Mouse (Mus musculus) E14TG2a.4 (cell line): ENCODE results near the gene Grik2.
"Not testable (repeated sequence)": the region's sequence is repeated elsewhere in the genome, so short reads cannot be mapped to it uniquely, and the experiment has no call there.

ENCODE experiments used
- H3K27me3 ChIP-seq: 2 replicates; pipeline ENCODE4 v1.6.1; 2014; ENCODE audit warnings: low read length, control low read depth; ENCODE audit not compliant: insufficient read depth
- H3K36me3 ChIP-seq: 2 replicates; pipeline ENCODE4 v1.6.1; 2014; ENCODE audit warnings: low read length, control low read depth; ENCODE audit not compliant: insufficient read depth
- H3K4me1 ChIP-seq: replicated peaks from 2 replicates; pipeline ENCODE4 v1.6.1; 2014; ENCODE audit warnings: low read depth, low read length, control low read depth
- H3K4me3 ChIP-seq: replicated peaks from 2 replicates; pipeline ENCODE4 v1.5.1; 2014; ENCODE audit warnings: mild to moderate bottlenecking, low read length
- H3K9me3 ChIP-seq: 2 replicates; pipeline ENCODE4 v1.6.1; 2014; ENCODE audit warnings: low read length, control low read depth
- CTCF ChIP-seq: conservative IDR thresholded peaks from 2 replicates; pipeline ENCODE4 v1.5.1; 2014; ENCODE audit warnings: low read length
- NANOG ChIP-seq: IDR thresholded peaks from 2 replicates; pipeline ENCODE4 v1.6.1; 2014; ENCODE audit warnings: borderline replicate concordance, low read length, mixed read lengths
- POU5F1 ChIP-seq: IDR thresholded peaks from 2 replicates; pipeline ENCODE4 v1.6.1; 2014; ENCODE audit warnings: low read length, borderline replicate concordance

Grik2 gene

DNA sequence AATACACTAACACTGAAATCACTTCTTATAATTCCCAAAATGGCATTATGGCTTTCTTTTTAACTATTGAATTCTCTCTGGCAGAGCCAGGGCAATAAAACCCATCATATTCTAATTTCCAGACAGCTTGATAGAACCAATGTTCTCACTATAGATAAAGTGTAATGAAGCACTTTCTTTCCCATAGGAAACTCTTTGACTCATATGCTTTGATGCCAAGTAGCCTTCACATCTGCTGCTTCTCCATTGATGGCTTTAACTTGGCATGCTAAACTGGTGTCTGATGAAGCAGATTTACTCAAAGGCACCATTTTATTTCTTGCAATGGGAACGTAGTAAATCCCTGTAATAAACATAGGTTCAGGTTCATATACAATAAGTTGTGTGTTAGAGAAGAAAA lies 568.5 kb downstream of the Grik2 start:
- Histone ChIP-seq H3K36me3 (no peaks in the 10 kb centered on the region), H3K9me3 (no peaks in the 10 kb centered on the region), H3K27me3 (no peaks in the 10 kb centered on the region), H3K4me1 (no peaks in the 10 kb centered on the region), H3K4me3 (no peak overlapping the region)
- TF ChIP-seq CTCF (no peak), POU5F1 (no peak)

DNA sequence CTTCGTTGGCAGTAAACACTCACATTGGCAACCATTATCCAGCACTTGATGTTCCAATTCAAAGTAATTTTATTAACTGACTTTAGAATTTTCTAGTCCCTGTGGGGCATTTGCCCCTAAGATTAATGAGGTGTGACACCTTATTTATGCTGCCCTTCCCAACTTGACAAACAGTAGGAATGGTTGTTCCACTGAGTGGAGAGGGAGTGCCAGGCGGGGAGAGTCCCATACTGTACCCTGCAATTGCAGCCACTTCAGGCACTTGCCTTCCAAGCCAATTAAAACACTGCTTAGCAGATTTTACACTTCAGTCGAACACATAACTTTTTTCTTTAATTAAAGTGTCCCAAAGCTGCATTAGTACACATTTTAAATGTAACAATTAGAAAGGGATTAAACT lies 568.9 kb downstream of the Grik2 start:
- Histone ChIP-seq H3K9me3 (no peaks in the 10 kb centered on the region), H3K4me1 (no peaks in the 10 kb centered on the region), H3K4me3 (no peak overlapping the region), H3K27me3 (no peaks in the 10 kb centered on the region), H3K36me3 (no peaks in the 10 kb centered on the region)
- TF ChIP-seq CTCF (no peak), NANOG (no peak), POU5F1 (no peak)

DNA sequence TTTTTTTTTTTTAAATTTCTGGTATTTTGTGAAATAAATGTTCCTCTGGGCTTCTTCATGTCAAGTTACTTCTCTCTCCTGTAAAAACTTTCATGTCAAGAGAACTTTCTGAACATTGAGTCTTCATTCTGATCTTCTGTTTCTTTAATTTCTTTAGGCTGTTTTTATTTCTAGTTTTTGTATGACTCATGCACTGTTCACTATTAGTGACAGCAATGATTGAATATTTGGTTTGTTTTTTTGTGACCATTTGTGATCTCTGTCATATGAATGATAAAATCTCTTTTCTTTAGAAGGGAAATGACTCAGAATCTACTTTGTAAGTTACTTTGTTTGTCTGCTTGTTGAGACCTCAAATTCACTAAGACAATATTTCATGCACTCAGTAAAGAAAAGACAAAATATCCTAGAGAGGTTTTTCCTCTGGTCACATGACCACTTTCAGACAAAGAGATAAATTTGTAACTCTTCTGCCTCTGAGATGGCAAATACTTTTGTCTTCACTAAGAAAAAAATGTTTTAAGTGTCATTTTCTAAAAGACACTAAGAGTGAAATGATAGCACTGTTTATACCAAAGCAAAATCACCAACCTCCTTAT lies 596.7 kb downstream of the Grik2 start:
- no peaks in the 10 kb centered on the region for H3K27me3 ChIP-seq
- TF ChIP-seq NANOG = no peak
- no peak for TF ChIP-seq CTCF
- TF ChIP-seq POU5F1 = no peak
- no peak overlapping the region for H3K4me3 ChIP-seq
- H3K9me3 ChIP-seq = no peaks in the 10 kb centered on the region
- no peaks in the 10 kb centered on the region for H3K4me1 ChIP-seq
- no peaks in the 10 kb centered on the region for H3K36me3 ChIP-seq

GRCm38 (mm10) chr10:49191291-49191690 lies 597.3 kb downstream of the Grik2 start:
- TF ChIP-seq POU5F1 = no peak
- no peak for TF ChIP-seq CTCF
- TF ChIP-seq NANOG = no peak
- no peaks in the 10 kb centered on the region for H3K9me3 ChIP-seq
- no peak overlapping the region for H3K4me3 ChIP-seq
- H3K27me3 ChIP-seq = no peaks in the 10 kb centered on the region
- no peaks in the 10 kb centered on the region for H3K36me3 ChIP-seq
- H3K4me1 ChIP-seq = no peaks in the 10 kb centered on the region

- H3K9me3 ChIP-seq = no peaks in the 10 kb centered on the region
- no peaks in the 10 kb centered on the region for H3K4me1 ChIP-seq
- H3K27me3 ChIP-seq = no peaks in the 10 kb centered on the region
- H3K36me3 ChIP-seq = no peaks in the 10 kb centered on the region
- TF ChIP-seq CTCF = no peak
- no peak for TF ChIP-seq NANOG
- TF ChIP-seq POU5F1 = no peak
- H3K4me3 ChIP-seq = no peak overlapping the region
These were observed 634.4 kb downstream of the Grik2 start for GRCm38 (mm10) chr10:49154134-49154533.

- H3K4me1 ChIP-seq, H3K9me3 ChIP-seq, H3K27me3 ChIP-seq, H3K4me3 ChIP-seq, H3K36me3 ChIP-seq: not testable (repeated sequence)
These were observed 637.1 kb downstream of the Grik2 start for GRCm38 (mm10) chr10:49151496-49151895.

- TF ChIP-seq CTCF = no peak
- TF ChIP-seq POU5F1 = no peak
- TF ChIP-seq NANOG = no peak
- no peaks in the 10 kb centered on the region for H3K4me1 ChIP-seq
- no peaks in the 10 kb centered on the region for H3K36me3 ChIP-seq
- no peak overlapping the region for H3K4me3 ChIP-seq
- H3K27me3 ChIP-seq = no peaks in the 10 kb centered on the region
- no peaks in the 10 kb centered on the region for H3K9me3 ChIP-seq
These were observed 638.9 kb downstream of the Grik2 start for GRCm38 (mm10) chr10:49149714-49150113.

GRCm38 (mm10) chr10:49142658-49143057 lies 645.9 kb downstream of the Grik2 start:
- Histone ChIP-seq H3K4me3 (no peak overlapping the region), H3K36me3 (no peaks in the 10 kb centered on the region), H3K4me1 (no peaks in the 10 kb centered on the region), H3K9me3 (peaks cover 8% of the 10 kb centered on the region), H3K27me3 (no peaks in the 10 kb centered on the region)
- TF ChIP-seq NANOG (no peak), CTCF (no peak), POU5F1 (no peak)

DNA sequence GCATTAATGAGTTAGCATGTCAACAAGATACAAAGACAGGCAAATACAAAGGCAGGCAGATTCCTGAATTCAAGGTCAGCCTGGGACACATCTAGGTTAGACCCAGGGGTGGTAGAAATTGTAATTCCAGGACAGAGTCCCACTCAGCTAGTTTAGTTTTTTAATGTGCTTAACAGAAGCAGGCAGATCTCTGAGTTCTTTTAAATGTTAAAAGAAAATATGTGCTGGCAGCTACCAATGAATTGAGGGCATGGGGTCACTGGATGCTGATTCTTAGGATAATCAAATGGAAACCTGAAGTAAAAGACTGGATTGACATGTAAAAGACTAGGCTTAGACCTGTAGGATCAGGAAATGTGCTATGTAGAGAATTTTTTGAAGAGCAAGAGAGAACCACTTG lies 651.8 kb downstream of the Grik2 start:
- Histone ChIP-seq H3K4me1 (peaks cover 13% of the 10 kb centered on the region), H3K9me3 (peaks cover 8% of the 10 kb centered on the region), H3K36me3 (no peaks in the 10 kb centered on the region), H3K4me3 (no peak overlapping the region), H3K27me3 (no peaks in the 10 kb centered on the region)
- TF ChIP-seq NANOG (no peak), CTCF (no peak), POU5F1 (no peak)
